Mouse (Mus musculus): Measurements from ENCODE around the gene Patj. TPM values are rescaled to one million over a fixed set of nuclear protein-coding genes. Genes with fewer than 3 reads are reported as not detected.
"Not testable (repeated sequence)": the region's sequence is repeated elsewhere in the genome, so short reads cannot be mapped to it uniquely, and the experiment has no call there.

Patj gene
- total and polyA plus RNA-seq, 3 experiments, result 0.19 to 0.46 TPM; not detected in 1

GRCm38 (mm10) chr4:98722454-98722853 is 326.9 kb downstream of the Patj start:
- TF ChIP-seq ETS1 (IDR thresholded peaks at IDR 0.05; ENCODE audit: low read depth, low read length) (no peak), CTCF (IDR thresholded peaks at IDR 0.05 in 2 of 3, conservative IDR thresholded peaks at IDR 0.05 in 1 of 3; ENCODE audit: control insufficient read depth in 1 of 3, insufficient read depth in 1 of 3, low read depth in 2 of 3, low read length in 3 of 3, poor library complexity in 1 of 3, severe bottlenecking in 1 of 3) (no peak), NELFE (IDR thresholded peaks at IDR 0.05; ENCODE audit: low read depth, low read length) (no peak), POLR2AphosphoS5 (IDR thresholded peaks at IDR 0.05; ENCODE audit: borderline replicate concordance, low read depth, low read length) (no peak), RCOR1 (IDR thresholded peaks at IDR 0.05; ENCODE audit: low read depth, low read length) (no peak)
- H3K9ac ChIP-seq (ENCODE audit: control insufficient read depth, low read depth, low read length, poor library complexity, severe bottlenecking), result no peak overlapping the region
- H3K4me3 ChIP-seq (ENCODE audit: control insufficient read depth in 1 of 2, insufficient read depth in 1 of 2, low read depth in 2 of 2, low read length in 2 of 2), result no peak overlapping the region
- H3K9me3 ChIP-seq (replicated peaks; ENCODE audit: insufficient read depth, low read length), result no peaks in the 10 kb centered on the region
- no peaks in the 10 kb centered on the region for H3K36me3 ChIP-seq (ENCODE audit: control insufficient read depth in 1 of 2, insufficient read depth in 2 of 2, low read length in 2 of 2)
- no peaks in the 10 kb centered on the region for H3K4me1 ChIP-seq (ENCODE audit: control insufficient read depth in 1 of 2, insufficient read depth in 2 of 2, low read length in 2 of 2)
- DNase-seq (ENCODE audit: low read depth, low spot score), result no peak
- no peaks in the 10 kb centered on the region for H3K79me2 ChIP-seq (ENCODE audit: control insufficient read depth, insufficient read depth, low read length, poor library complexity)
- H3K27ac ChIP-seq (ENCODE audit: control insufficient read depth, low read depth, low read length), result no peak overlapping the region
- no peaks in the 10 kb centered on the region; a peak in 1 of 4 replicates for H3K27me3 ChIP-seq (ENCODE audit: control insufficient read depth in 1 of 2, insufficient read depth in 2 of 2, low read length in 2 of 2)

GRCm38 (mm10) chr4:98724682-98725081 is 329.1 kb downstream of the Patj start:
- not testable (repeated sequence) for H3K79me2 ChIP-seq (ENCODE audit: control insufficient read depth, insufficient read depth, low read length, poor library complexity); H3K9ac ChIP-seq (ENCODE audit: control insufficient read depth, low read depth, low read length, poor library complexity, severe bottlenecking); DNase-seq (ENCODE audit: low read depth, low spot score); H3K27ac ChIP-seq (ENCODE audit: control insufficient read depth, low read depth, low read length); H3K27me3 ChIP-seq (ENCODE audit: control insufficient read depth in 1 of 2, insufficient read depth in 2 of 2, low read length in 2 of 2); H3K4me1 ChIP-seq (ENCODE audit: control insufficient read depth in 1 of 2, insufficient read depth in 2 of 2, low read length in 2 of 2); H3K9me3 ChIP-seq (replicated peaks; ENCODE audit: insufficient read depth, low read length); H3K36me3 ChIP-seq (ENCODE audit: control insufficient read depth in 1 of 2, insufficient read depth in 2 of 2, low read length in 2 of 2); H3K4me3 ChIP-seq (ENCODE audit: control insufficient read depth in 1 of 2, insufficient read depth in 1 of 2, low read depth in 2 of 2, low read length in 2 of 2)

DNA sequence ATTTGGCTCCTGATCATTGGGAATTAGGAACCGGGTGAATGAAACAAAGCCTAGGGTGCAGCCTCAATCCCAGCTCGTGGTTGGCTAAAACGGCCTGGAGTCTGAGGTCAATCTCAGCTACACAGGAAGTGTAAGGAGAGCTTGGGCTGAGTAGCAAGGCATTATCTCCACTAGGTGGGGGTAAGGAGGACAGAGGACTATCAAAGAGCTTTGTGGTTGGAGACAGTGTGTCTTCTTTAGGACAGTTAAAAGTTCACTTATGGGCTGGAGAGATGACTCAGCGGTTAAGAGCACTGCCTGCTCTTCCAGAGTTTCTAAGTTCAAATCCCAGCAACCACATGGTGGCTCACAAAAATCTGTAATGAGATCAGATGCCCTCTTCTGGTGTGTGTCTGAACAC is 329.9 kb downstream of the Patj start:
- Histone ChIP-seq H3K27ac (ENCODE audit: control insufficient read depth, low read depth, low read length) (no peak overlapping the region), H3K9me3 (replicated peaks; ENCODE audit: insufficient read depth, low read length) (no peaks in the 10 kb centered on the region), H3K36me3 (ENCODE audit: control insufficient read depth in 1 of 2, insufficient read depth in 2 of 2, low read length in 2 of 2) (no peaks in the 10 kb centered on the region), H3K79me2 (ENCODE audit: control insufficient read depth, insufficient read depth, low read length, poor library complexity) (no peaks in the 10 kb centered on the region), H3K9ac (ENCODE audit: control insufficient read depth, low read depth, low read length, poor library complexity, severe bottlenecking) (no peak overlapping the region), H3K4me3 (ENCODE audit: control insufficient read depth in 1 of 2, insufficient read depth in 1 of 2, low read depth in 2 of 2, low read length in 2 of 2) (no peak overlapping the region), H3K4me1 (ENCODE audit: control insufficient read depth in 1 of 2, insufficient read depth in 2 of 2, low read length in 2 of 2) (no peaks in the 10 kb centered on the region), H3K27me3 (ENCODE audit: control insufficient read depth in 1 of 2, insufficient read depth in 2 of 2, low read length in 2 of 2) (no peaks in the 10 kb centered on the region)
- DNase-seq (ENCODE audit: low read depth, low spot score), result no peak
- no peak for TF ChIP-seq MXI1 (IDR thresholded peaks at IDR 0.05; ENCODE audit: low read depth, low read length)
- no peak for TF ChIP-seq E2F4 (IDR thresholded peaks at IDR 0.05; ENCODE audit: borderline replicate concordance, low read depth, low read length)
- no peak for TF ChIP-seq CTCF (IDR thresholded peaks at IDR 0.05 in 2 of 3, conservative IDR thresholded peaks at IDR 0.05 in 1 of 3; ENCODE audit: control insufficient read depth in 1 of 3, insufficient read depth in 1 of 3, low read depth in 2 of 3, low read length in 3 of 3, poor library complexity in 1 of 3, severe bottlenecking in 1 of 3)
- no peak for TF ChIP-seq MEF2A (IDR thresholded peaks at IDR 0.05; ENCODE audit: extremely low read depth, insufficient replicate concordance, low read depth, low read length, poor library complexity, severe bottlenecking)
- no peak for TF ChIP-seq MAZ (IDR thresholded peaks at IDR 0.05; ENCODE audit: low read depth, low read length)
- no peak for TF ChIP-seq MAX (IDR thresholded peaks at IDR 0.05; ENCODE audit: low read length)
- TF ChIP-seq SIN3A (IDR thresholded peaks at IDR 0.05; ENCODE audit: low read length), result no peak
- TF ChIP-seq TAL1 (IDR thresholded peaks at IDR 0.05; ENCODE audit: low read length), result no peak
- no peak for TF ChIP-seq NELFE (IDR thresholded peaks at IDR 0.05; ENCODE audit: low read depth, low read length)
- TF ChIP-seq ZMIZ1 (IDR thresholded peaks at IDR 0.05; ENCODE audit: low read depth, low read length), result no peak
- TF ChIP-seq POLR2AphosphoS5 (IDR thresholded peaks at IDR 0.05; ENCODE audit: borderline replicate concordance, low read depth, low read length), result no peak
- no peak for TF ChIP-seq POLR2A (IDR thresholded peaks at IDR 0.05; ENCODE audit: control insufficient read depth in 1 of 2, insufficient read depth in 1 of 2, low read depth in 1 of 2, low read length in 2 of 2, poor library complexity in 1 of 2)
- TF ChIP-seq USF1 (IDR thresholded peaks at IDR 0.05; ENCODE audit: low read depth, low read length), result no peak
- TF ChIP-seq MYC (IDR thresholded peaks at IDR 0.05; ENCODE audit: low read depth, low read length), result no peak
- no peak for TF ChIP-seq MYB (IDR thresholded peaks at IDR 0.05; ENCODE audit: low read depth, low read length)
